ENCODE assay signal across 8 mouse cellular contexts in genomic region chr16:32277308-32278256, GRCm38 (mm10). TPM values are rescaled to one million over a fixed set of nuclear protein-coding genes. Genes with fewer than 3 reads are reported as not detected.
A peak's percentile ranks its signal among the peaks of the same experiment; 100 is the strongest.
DNase-seq lines count a peak whose midpoint lies in the region; ATAC-seq and TF ChIP-seq lines count a peak whose summit lies in the region.

Gene Rnf168, plus strand, starts transcription at chr16:32277459.

- peak within 1 kb of the TSS; percentile 96 for H3K9ac ChIP-seq in heart, embryonic 15.5 days
- peak within 1 kb of the TSS; percentile 97 for H3K9ac ChIP-seq in liver, embryonic 14.5 days (replicated peaks)
- peak within 1 kb of the TSS; percentile 89 for H3K9ac ChIP-seq in neural tube, embryonic 11.5 days (ENCODE audit: low read length)
- peak within 1 kb of the TSS; percentile 83 for H3K9ac ChIP-seq in stomach, postnatal 0 days (ENCODE audit: low read length)

- peak within 1 kb of the TSS; percentile 93 for H3K27ac ChIP-seq in brown adipose tissue, adult 24 weeks (replicated peaks; ENCODE audit: low read depth, low read length)
- H3K27ac ChIP-seq in heart, embryonic 15.5 days: peak within 1 kb of the TSS; percentile 99
- peak within 1 kb of the TSS; percentile 94 for H3K27ac ChIP-seq in liver, embryonic 14.5 days
- peak within 1 kb of the TSS; percentile 86 for H3K27ac ChIP-seq in neural tube, embryonic 11.5 days (ENCODE audit: low read depth, low read length)
- H3K27ac ChIP-seq in stomach, postnatal 0 days (replicated peaks): peak within 1 kb of the TSS; percentile 97

- peaks cover 2% of the 10 kb centered on the region; the same call in 1 of the 2 replicates for H3K4me1 ChIP-seq in brown adipose tissue, adult 24 weeks (ENCODE audit: control insufficient read depth, insufficient read depth, insufficient read length, low read length)
- peaks cover 19% of the 10 kb centered on the region for H3K4me1 ChIP-seq in heart, embryonic 15.5 days (replicated peaks)
- H3K4me1 ChIP-seq in liver, embryonic 14.5 days (replicated peaks; ENCODE audit: control insufficient read depth in 2 of 2, insufficient read depth in 2 of 2, low read length in 1 of 2): peaks cover 9 to 15% of the 10 kb centered on the region in 2 experiments
- peaks cover 10% of the 10 kb centered on the region; the same call in 1 of the 2 replicates for H3K4me1 ChIP-seq in neural tube, embryonic 11.5 days (ENCODE audit: control insufficient read depth, insufficient read depth, low read length)
- H3K4me1 ChIP-seq in stomach, postnatal 0 days (replicated peaks; ENCODE audit: control insufficient read depth, insufficient read depth): 0 out of 2 replicates have a peak, but pooled peaks cover 2% of the 10 kb centered on the region

- peak; percentile 92 for ATAC-seq in heart, embryonic 15.5 days (replicated peaks; ENCODE audit: insufficient number of reproducible peaks, insufficient read depth, low FRiP score, low read depth)
- ATAC-seq in liver, embryonic 14.5 days (ENCODE audit: insufficient read depth): peak; percentile 94
- ATAC-seq in neural tube, embryonic 11.5 days (ENCODE audit: insufficient read depth, low FRiP score, low TSS enrichment): peak; percentile 88
- ATAC-seq in stomach, postnatal 0 days (ENCODE audit: low FRiP score, low TSS enrichment): peak; percentile 93

- TF ChIP-seq EP300 in liver, embryonic 14.5 days (IDR thresholded peaks at IDR 0.05; ENCODE audit: low read depth): peak; percentile 23; the same call in 1 of the 2 replicates
- no peak for TF ChIP-seq EP300 in stomach, postnatal 0 days (optimal IDR thresholded peaks at IDR 0.05)

- WGBS in heart, embryonic 15.5 days: under 1% methylated on average over 70 of the region's 75 CpGs
- under 1% methylated on average over 75 of the region's 75 CpGs for WGBS in liver, embryonic 14.5 days (ENCODE audit: insufficient replicate concordance)
- under 1% methylated on average over 74 of the region's 75 CpGs for WGBS in neural tube, embryonic 11.5 days
- WGBS in stomach, postnatal 0 days: under 1% methylated on average over 66 of the region's 75 CpGs

- H3K27me3 ChIP-seq in heart, embryonic 15.5 days: no peaks in the 10 kb centered on the region
- no peaks in the 10 kb centered on the region for H3K27me3 ChIP-seq in liver, embryonic 14.5 days (ENCODE audit: control insufficient read depth, insufficient read depth, low read length)
- no peaks in the 10 kb centered on the region for H3K27me3 ChIP-seq in neural tube, embryonic 11.5 days (ENCODE audit: control insufficient read depth, insufficient read depth, low read length)
- H3K27me3 ChIP-seq in stomach, postnatal 0 days (ENCODE audit: control insufficient read depth, insufficient read depth, low read length): no peaks in the 10 kb centered on the region

- peaks cover 21% of the 10 kb centered on the region for H3K36me3 ChIP-seq in heart, embryonic 15.5 days
- peaks cover 13% of the 10 kb centered on the region for H3K36me3 ChIP-seq in liver, embryonic 14.5 days (replicated peaks; ENCODE audit: control insufficient read depth, insufficient read depth, low read depth)
- no peaks in the 10 kb centered on the region; the same call in 1 of the 2 replicates for H3K36me3 ChIP-seq in neural tube, embryonic 11.5 days (ENCODE audit: control insufficient read depth, insufficient read depth, low read length)
- H3K36me3 ChIP-seq in stomach, postnatal 0 days (ENCODE audit: control insufficient read depth, insufficient read depth, low read length): peaks cover 2% of the 10 kb centered on the region; the same call in 1 of the 2 replicates

- TF ChIP-seq CTCF in liver, embryonic 14.5 days (IDR thresholded peaks at IDR 0.05; ENCODE audit: low read depth): no peak
- no peak for TF ChIP-seq CTCF in stomach, postnatal 0 days (IDR thresholded peaks at IDR 0.05; ENCODE audit: low read depth)

- DNase-seq in CD4-positive, CD25-positive, alpha-beta regulatory T cell, adult 2 months (ENCODE audit: low read depth, low spot score): peak; percentile 87
- DNase-seq in fibroblast of lung, adult 2 months (ENCODE audit: low read depth): peak; percentile 68
- peak; percentile 92 to 96 for DNase-seq in kidney, postnatal 25 days
- peak; percentile 84 to 89 (median 86) for DNase-seq in liver, embryonic 14.5 days (ENCODE audit: low read depth in 3 of 3, low spot score in 3 of 3)
- DNase-seq in neural tube, embryonic 11.5 days (ENCODE audit: low spot score): peak; percentile 90
- DNase-seq in stomach, postnatal 0 days (ENCODE audit: low spot score): peak; percentile 93

- H3K4me3 ChIP-seq in brown adipose tissue, adult 24 weeks (ENCODE audit: insufficient read depth, low read depth, low read length): peak within 1 kb of the TSS; percentile 93
- peak within 1 kb of the TSS; percentile 99 for H3K4me3 ChIP-seq in heart, embryonic 15.5 days
- peak within 1 kb of the TSS; percentile 97 to 98 for H3K4me3 ChIP-seq in liver, embryonic 14.5 days (ENCODE audit: insufficient read depth in 1 of 2, low read depth in 2 of 2, low read length in 2 of 2)
- peak within 1 kb of the TSS; percentile 87 for H3K4me3 ChIP-seq in neural tube, embryonic 11.5 days (ENCODE audit: low read depth, low read length)
- peak within 1 kb of the TSS; percentile 84 for H3K4me3 ChIP-seq in stomach, postnatal 0 days (ENCODE audit: low read depth, low read length)

- H3K4me2 ChIP-seq in heart, embryonic 15.5 days: peak within 1 kb of the TSS; percentile 72
- H3K4me2 ChIP-seq in liver, embryonic 14.5 days (ENCODE audit: low read depth): peak within 1 kb of the TSS; percentile 91
- H3K4me2 ChIP-seq in neural tube, embryonic 11.5 days (ENCODE audit: low read depth): peak within 1 kb of the TSS; percentile 67
- H3K4me2 ChIP-seq in stomach, postnatal 0 days (replicated peaks; ENCODE audit: low read depth): peak within 1 kb of the TSS; percentile 62

- H3K9me3 ChIP-seq in heart, embryonic 15.5 days (replicated peaks): no peaks in the 10 kb centered on the region
- no peaks in the 10 kb centered on the region for H3K9me3 ChIP-seq in liver, embryonic 14.5 days (ENCODE audit: control insufficient read depth, low read length)
- no peaks in the 10 kb centered on the region for H3K9me3 ChIP-seq in neural tube, embryonic 11.5 days (ENCODE audit: control insufficient read depth, low read length)
- H3K9me3 ChIP-seq in stomach, postnatal 0 days (ENCODE audit: control insufficient read depth, low read length): no peaks in the 10 kb centered on the region

RNA-seq across cellular contexts. Expression of gene Rnf168, which starts in this region (rescaled TPM):
- 7.3 and 8.4 TPM in 2 replicates for polyA plus RNA-seq in brown adipose tissue, adult 24 weeks (2012; ENCODE audit: insufficient read depth, insufficient read length, missing spikeins)
- 18.6 and 21.4 TPM in 2 replicates for polyA plus RNA-seq in heart, embryonic 15.5 days (2015; fragmentation: Nextera tagmentation; extraction: Ambion mirVana)
- 3.7 and 6.1 TPM in 2 replicates for polyA plus RNA-seq in liver, embryonic 14.5 days (2012; rRNA removed)
- polyA plus RNA-seq in liver, embryonic 14.5 days (2014; fragmentation: Nextera tagmentation; extraction: Ambion mirVana): 11.3 and 13.8 TPM in 2 replicates
- 23.6 and 23.9 TPM in 2 replicates for polyA plus RNA-seq in neural tube, embryonic 11.5 days (2014; fragmentation: Nextera tagmentation; extraction: Ambion mirVana)
- 17.9 and 20.2 TPM in 2 replicates for polyA plus RNA-seq in stomach, postnatal 0 days (2015; fragmentation: Nextera tagmentation; extraction: Ambion mirVana)

Comparison
In these comparisons a context has a peak if more than half of its experiments do, and no peak if none do; other contexts are left out.
1. Peak in every context shown above with its lines: DNase-seq, ATAC-seq, H3K4me3 ChIP-seq and H3K27ac ChIP-seq.